Mouse (Mus musculus): ENCODE measurements around the gene Ankrd45. TPM values are rescaled to one million over a fixed set of nuclear protein-coding genes. Genes with fewer than 3 reads are reported as not detected.

Ankrd45 gene
- 0.53 and 0.74 TPM in 2 replicates for polyA plus RNA-seq (2014; fragmentation: Nextera tagmentation; extraction: Ambion mirVana)

- ATAC-seq (replicated peaks; ENCODE audit: low FRiP score) (peak; percentile 60), DNase-seq (ENCODE audit: low spot score) (no peak)
- H3K4me2 ChIP-seq: peak within 1 kb of the TSS; percentile 70
- H3K4me1 ChIP-seq (replicated peaks; ENCODE audit: control insufficient read depth, insufficient read depth, low read length): 0 out of 2 replicates have a peak, but pooled peaks cover 3% of the 10 kb centered on the region
- H3K27me3 ChIP-seq (replicated peaks; ENCODE audit: control insufficient read depth, insufficient read depth, low read length): no peaks in the 10 kb centered on the region
- H3K27ac ChIP-seq (ENCODE audit: low read depth, low read length): no peak within 1 kb of the TSS
- H3K4me3 ChIP-seq (ENCODE audit: low read depth, low read length): peak within 1 kb of the TSS; percentile 40
- H3K36me3 ChIP-seq (ENCODE audit: control insufficient read depth, insufficient read depth, low read length): no peaks in the 10 kb centered on the region
- H3K9me3 ChIP-seq (ENCODE audit: control insufficient read depth, low read length): no peaks in the 10 kb centered on the region
- H3K9ac ChIP-seq (ENCODE audit: low read depth, low read length): no peak within 1 kb of the TSS; the same call in 1 of the 2 replicates
- WGBS: 11% methylated on average over 33 of the region's 33 CpGs
Observed at GRCm38 (mm10) chr1:161142531-161143159, at the start of gene Ankrd45. TSS of gene Ankrd45 (plus strand) at chr1:161142691.

DNA sequence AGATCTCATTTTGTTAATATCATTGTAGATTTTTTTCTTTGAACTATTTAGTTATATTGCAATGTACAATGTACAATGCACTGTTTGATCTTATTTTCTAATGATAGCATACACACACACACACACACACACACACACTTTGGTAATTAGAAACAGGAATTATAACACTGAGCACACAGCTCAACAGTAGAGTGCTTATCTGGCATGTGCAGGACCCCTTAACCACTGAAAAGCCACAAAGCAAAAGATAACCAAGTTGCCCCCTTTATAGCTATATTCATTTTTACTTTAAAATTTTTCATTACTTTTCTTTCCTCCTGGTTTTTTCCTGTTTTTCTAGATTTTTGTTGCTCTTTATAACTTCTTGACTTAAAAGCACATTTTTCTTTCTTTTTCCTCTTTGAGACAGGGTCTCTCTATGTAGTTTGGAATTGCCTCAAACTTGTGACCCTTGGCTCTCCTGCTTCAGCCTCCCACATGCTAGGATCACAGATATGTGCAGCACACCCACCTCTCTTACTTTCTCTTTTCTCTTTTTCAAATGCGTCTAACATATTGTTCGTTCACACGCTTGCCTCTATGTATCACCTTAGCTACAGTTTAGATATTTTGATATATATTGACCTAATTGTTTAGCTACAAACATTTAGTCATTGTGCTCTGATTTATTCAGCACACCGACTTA, 42.6 kb upstream of the Ankrd45 start:
- ATAC-seq (replicated peaks; ENCODE audit: low FRiP score): peak; percentile 95
- Histone ChIP-seq H3K4me1 (replicated peaks; ENCODE audit: control insufficient read depth, insufficient read depth, low read length) (no peaks in the 10 kb centered on the region; the same call in 1 of the 2 replicates), H3K9ac (ENCODE audit: low read depth, low read length) (no peak overlapping the region), H3K36me3 (ENCODE audit: control insufficient read depth, insufficient read depth, low read length) (peaks cover 6% of the 10 kb centered on the region; the same call in 1 of the 2 replicates), H3K4me2 (peak overlapping the region; percentile 56), H3K27ac (ENCODE audit: low read depth, low read length) (peak overlapping the region; percentile 73), H3K27me3 (replicated peaks; ENCODE audit: control insufficient read depth, insufficient read depth, low read length) (no peaks in the 10 kb centered on the region), H3K9me3 (ENCODE audit: control insufficient read depth, low read length) (no peaks in the 10 kb centered on the region), H3K4me3 (ENCODE audit: low read depth, low read length) (no peak overlapping the region)
- DNase-seq (ENCODE audit: low spot score): no peak
- WGBS: 54% methylated on average over 4 of the region's 4 CpGs

GRCm38 (mm10) chr1:161103842-161104241, 38.6 kb upstream of the Ankrd45 start:
- H3K4me2 ChIP-seq: no peak overlapping the region
- no peak overlapping the region for H3K9ac ChIP-seq (ENCODE audit: low read depth, low read length)
- DNase-seq (ENCODE audit: low spot score) (no peak), ATAC-seq (replicated peaks; ENCODE audit: low FRiP score) (no peak)
- WGBS: 77% methylated on average over 1 of the region's 1 CpGs
- no peak overlapping the region for H3K4me3 ChIP-seq (ENCODE audit: low read depth, low read length)
- H3K27ac ChIP-seq (ENCODE audit: low read depth, low read length): no peak overlapping the region
- no peaks in the 10 kb centered on the region; the same call in 1 of the 2 replicates for H3K4me1 ChIP-seq (replicated peaks; ENCODE audit: control insufficient read depth, insufficient read depth, low read length)
- no peaks in the 10 kb centered on the region for H3K9me3 ChIP-seq (ENCODE audit: control insufficient read depth, low read length)
- H3K27me3 ChIP-seq (replicated peaks; ENCODE audit: control insufficient read depth, insufficient read depth, low read length): no peaks in the 10 kb centered on the region
- H3K36me3 ChIP-seq (ENCODE audit: control insufficient read depth, insufficient read depth, low read length): peaks cover 6% of the 10 kb centered on the region; the same call in 1 of the 2 replicates

- peaks cover 4% of the 10 kb centered on the region; the same call in 1 of the 2 replicates for H3K36me3 ChIP-seq (ENCODE audit: control insufficient read depth, insufficient read depth, low read length)
- H3K27me3 ChIP-seq (replicated peaks; ENCODE audit: control insufficient read depth, insufficient read depth, low read length): no peaks in the 10 kb centered on the region
- H3K9ac ChIP-seq (ENCODE audit: low read depth, low read length): no peak overlapping the region
- no peak overlapping the region for H3K4me2 ChIP-seq
- no peak overlapping the region for H3K4me3 ChIP-seq (ENCODE audit: low read depth, low read length)
- ATAC-seq (replicated peaks; ENCODE audit: low FRiP score): no peak
- DNase-seq (ENCODE audit: low spot score): no peak
- H3K4me1 ChIP-seq (replicated peaks; ENCODE audit: control insufficient read depth, insufficient read depth, low read length): no peaks in the 10 kb centered on the region
- no peaks in the 10 kb centered on the region for H3K9me3 ChIP-seq (ENCODE audit: control insufficient read depth, low read length)
- H3K27ac ChIP-seq (ENCODE audit: low read depth, low read length): no peak overlapping the region
- 89% methylated on average over 8 of the region's 8 CpGs for WGBS
Observed at GRCm38 (mm10) chr1:161109216-161109615, 33.3 kb upstream of the Ankrd45 start.

DNA sequence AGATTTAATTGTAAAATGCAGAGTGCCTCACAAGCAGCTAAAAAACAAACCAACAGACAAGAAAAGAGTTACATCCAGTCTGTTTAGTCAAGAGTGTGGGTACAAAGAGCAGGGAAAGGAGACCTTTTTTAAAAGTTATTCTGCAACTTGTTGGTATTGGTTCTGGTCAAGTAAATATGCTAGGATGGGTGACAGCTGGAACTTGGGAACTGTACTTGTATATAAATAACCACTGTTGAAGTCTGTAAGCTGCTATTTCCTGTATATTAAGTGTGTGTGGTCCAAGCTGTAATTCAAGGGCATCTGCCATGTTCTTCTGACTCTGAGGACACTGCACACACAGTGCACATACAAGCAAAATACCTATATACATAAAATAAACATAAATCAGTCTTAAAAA, 27.9 kb upstream of the Ankrd45 start:
- H3K4me2 ChIP-seq: no peak overlapping the region
- H3K9ac ChIP-seq (ENCODE audit: low read depth, low read length): no peak overlapping the region
- H3K27ac ChIP-seq (ENCODE audit: low read depth, low read length): no peak overlapping the region
- no peak for DNase-seq (ENCODE audit: low spot score)
- H3K27me3 ChIP-seq (replicated peaks; ENCODE audit: control insufficient read depth, insufficient read depth, low read length): no peaks in the 10 kb centered on the region
- no peaks in the 10 kb centered on the region for H3K9me3 ChIP-seq (ENCODE audit: control insufficient read depth, low read length)
- ATAC-seq (replicated peaks; ENCODE audit: low FRiP score): no peak
- H3K4me1 ChIP-seq (replicated peaks; ENCODE audit: control insufficient read depth, insufficient read depth, low read length): peaks cover 4% of the 10 kb centered on the region; the same call in 1 of the 2 replicates
- no peak overlapping the region for H3K4me3 ChIP-seq (ENCODE audit: low read depth, low read length)
- H3K36me3 ChIP-seq (ENCODE audit: control insufficient read depth, insufficient read depth, low read length): no peaks in the 10 kb centered on the region

GRCm38 (mm10) chr1:161122661-161123418, 19.7 kb upstream of the Ankrd45 start:
- DNase-seq (ENCODE audit: low spot score) (no peak), ATAC-seq (replicated peaks; ENCODE audit: low FRiP score) (no peak)
- Histone ChIP-seq H3K9ac (ENCODE audit: low read depth, low read length) (no peak overlapping the region), H3K36me3 (ENCODE audit: control insufficient read depth, insufficient read depth, low read length) (no peaks in the 10 kb centered on the region), H3K27me3 (replicated peaks; ENCODE audit: control insufficient read depth, insufficient read depth, low read length) (no peaks in the 10 kb centered on the region), H3K4me1 (replicated peaks; ENCODE audit: control insufficient read depth, insufficient read depth, low read length) (no peaks in the 10 kb centered on the region), H3K4me2 (no peak overlapping the region), H3K27ac (ENCODE audit: low read depth, low read length) (no peak overlapping the region), H3K4me3 (ENCODE audit: low read depth, low read length) (no peak overlapping the region), H3K9me3 (ENCODE audit: control insufficient read depth, low read length) (no peaks in the 10 kb centered on the region)
- WGBS: 93% methylated on average over 10 of the region's 10 CpGs

DNA sequence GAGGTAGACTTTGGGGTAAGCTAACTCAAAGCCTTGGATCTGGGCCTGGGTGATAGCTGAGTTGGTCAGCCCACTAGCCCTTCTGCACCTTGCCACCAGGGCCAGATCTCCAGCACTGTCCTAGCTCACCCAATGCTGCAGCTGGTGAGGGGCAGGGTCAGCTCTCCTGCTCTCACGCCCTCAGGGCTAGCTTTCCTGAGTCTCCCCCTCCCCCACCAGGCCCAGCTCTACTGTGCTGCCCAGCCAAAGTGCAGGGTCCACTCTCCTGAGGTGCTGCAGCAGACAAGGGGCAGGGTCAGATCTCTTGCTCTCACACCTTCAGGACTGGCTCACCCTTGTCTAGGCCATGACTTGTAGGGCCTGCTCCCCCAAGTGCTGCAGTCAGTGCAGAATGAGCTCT, 16.0 kb upstream of the Ankrd45 start:
- ATAC-seq (replicated peaks; ENCODE audit: low FRiP score) (0 out of 2 replicates have a peak, but pooled peaks have one; percentile 6), DNase-seq (ENCODE audit: low spot score) (no peak)
- Histone ChIP-seq H3K27me3 (replicated peaks; ENCODE audit: control insufficient read depth, insufficient read depth, low read length) (no peaks in the 10 kb centered on the region), H3K9ac (ENCODE audit: low read depth, low read length) (no peak overlapping the region), H3K4me2 (no peak overlapping the region), H3K36me3 (ENCODE audit: control insufficient read depth, insufficient read depth, low read length) (no peaks in the 10 kb centered on the region), H3K4me3 (ENCODE audit: low read depth, low read length) (no peak overlapping the region), H3K9me3 (ENCODE audit: control insufficient read depth, low read length) (no peaks in the 10 kb centered on the region), H3K27ac (ENCODE audit: low read depth, low read length) (no peak overlapping the region), H3K4me1 (replicated peaks; ENCODE audit: control insufficient read depth, insufficient read depth, low read length) (peaks cover 3% of the 10 kb centered on the region; the same call in 1 of the 2 replicates)
- 65% methylated on average over 1 of the region's 1 CpGs for WGBS

DNA sequence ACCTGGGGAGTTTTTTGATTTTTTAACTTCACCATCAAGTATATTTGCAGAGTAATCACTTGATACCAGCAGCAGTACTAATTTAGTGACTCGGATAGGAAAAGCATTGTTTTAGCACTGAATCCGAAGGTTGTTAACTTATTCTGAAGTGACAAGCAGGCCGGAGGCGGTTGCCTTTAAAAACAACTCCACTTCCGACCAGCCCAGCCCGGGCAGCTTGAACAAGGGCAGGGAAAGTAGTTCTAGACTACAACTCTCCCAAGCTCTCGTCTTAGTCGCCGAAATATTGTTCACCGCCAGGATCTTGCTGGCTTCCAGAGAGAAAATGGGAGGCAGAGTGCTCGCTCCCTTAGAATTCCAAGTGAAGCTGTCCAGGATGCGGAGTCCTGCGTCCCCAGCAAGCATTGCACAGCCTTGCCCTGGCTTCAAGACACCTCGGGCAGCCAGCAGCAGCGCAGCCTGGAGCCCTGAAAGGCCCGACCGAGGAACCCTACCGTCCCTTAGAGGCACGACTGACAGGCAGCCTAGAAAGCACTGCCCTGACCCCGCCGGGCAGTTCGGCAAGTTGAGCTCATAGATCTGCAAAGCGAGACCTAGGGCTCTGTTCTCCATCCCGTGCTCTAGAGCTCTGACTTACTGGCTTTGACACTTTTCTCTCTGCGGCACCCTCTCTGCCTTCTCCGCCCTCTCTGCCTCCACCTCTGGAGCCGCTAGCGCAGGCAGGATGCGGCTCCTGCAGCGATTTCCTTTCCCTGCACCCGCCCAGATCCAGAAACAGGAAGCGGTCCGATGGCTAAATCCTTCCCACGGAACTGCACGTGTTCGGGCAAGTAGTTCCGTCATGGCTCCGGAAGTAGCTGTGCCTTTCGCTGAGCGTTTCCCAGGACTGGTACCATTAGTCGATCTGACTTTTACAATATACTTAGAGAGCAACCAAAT, 11.5 kb upstream of the Ankrd45 start, which contains the start of gene Klhl20:
Gene Klhl20 (minus strand): TSS at position 786 of the 939 bp plus-strand sequence.
- Histone ChIP-seq H3K4me3 (ENCODE audit: low read depth, low read length) (peak within 1 kb of the TSS; percentile 86), H3K9me3 (ENCODE audit: control insufficient read depth, low read length) (no peaks in the 10 kb centered on the region), H3K36me3 (ENCODE audit: control insufficient read depth, insufficient read depth, low read length) (no peaks in the 10 kb centered on the region), H3K4me2 (peak within 1 kb of the TSS; percentile 64), H3K27me3 (replicated peaks; ENCODE audit: control insufficient read depth, insufficient read depth, low read length) (peaks cover 2% of the 10 kb centered on the region; the same call in 1 of the 2 replicates), H3K27ac (ENCODE audit: low read depth, low read length) (peak within 1 kb of the TSS; percentile 79), H3K4me1 (replicated peaks; ENCODE audit: control insufficient read depth, insufficient read depth, low read length) (peaks cover 3% of the 10 kb centered on the region; the same call in 1 of the 2 replicates), H3K9ac (ENCODE audit: low read depth, low read length) (peak within 1 kb of the TSS; percentile 84)
- WGBS: 1% methylated on average over 41 of the region's 41 CpGs
- peak; percentile 95 for ATAC-seq (replicated peaks; ENCODE audit: low FRiP score)
- peak; percentile 89 for DNase-seq (ENCODE audit: low spot score)

Measured in liver, embryonic 11.5 days (tissue).